Mouse (Mus musculus) CD4-positive helper T cell, adult 2 months (primary cell): ENCODE measurements around the gene Pcgf2.

Source experiments
- DNase-seq: peaks from one replicate; pipeline ENCODE4 v3.0.0-alpha.2; 2012; ENCODE audit warnings: low read depth, missing footprints, low spot score

Pcgf2 gene

DNA sequence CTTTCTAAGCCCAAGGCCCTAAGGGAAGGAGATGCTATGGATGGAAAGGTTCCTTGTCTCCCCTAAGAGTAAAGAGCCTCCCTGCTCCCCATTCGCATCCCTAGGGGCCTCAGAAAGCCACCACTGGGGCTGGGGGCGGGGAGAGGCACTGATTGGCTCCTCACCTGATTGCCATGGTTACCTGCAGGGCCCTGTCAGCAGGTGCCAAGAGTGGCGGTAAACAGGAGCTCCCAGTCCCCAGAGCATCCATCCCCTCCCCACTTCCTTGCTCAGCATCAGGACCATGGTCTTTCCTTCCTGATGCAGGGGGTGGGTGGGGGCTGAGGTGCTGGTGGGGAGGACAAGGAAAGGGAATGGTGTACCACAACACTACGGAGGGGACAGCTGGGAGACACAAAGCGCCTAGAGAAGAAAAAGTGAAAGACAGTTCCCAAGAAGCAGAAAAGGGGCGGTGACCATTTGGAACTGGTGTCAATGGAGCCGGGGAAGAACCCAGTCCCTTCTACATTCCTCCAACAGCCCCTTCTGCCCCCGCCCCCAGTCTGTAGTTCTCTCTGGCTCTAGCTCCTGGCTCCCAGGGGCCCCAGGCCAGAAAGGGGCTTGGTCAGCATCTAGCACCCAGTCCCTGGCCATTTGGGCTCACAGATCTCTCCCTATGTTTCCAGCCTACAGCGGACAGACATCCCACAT, 4.4 kb downstream of the Pcgf2 start:
- DNase-seq, result no peak

DNA sequence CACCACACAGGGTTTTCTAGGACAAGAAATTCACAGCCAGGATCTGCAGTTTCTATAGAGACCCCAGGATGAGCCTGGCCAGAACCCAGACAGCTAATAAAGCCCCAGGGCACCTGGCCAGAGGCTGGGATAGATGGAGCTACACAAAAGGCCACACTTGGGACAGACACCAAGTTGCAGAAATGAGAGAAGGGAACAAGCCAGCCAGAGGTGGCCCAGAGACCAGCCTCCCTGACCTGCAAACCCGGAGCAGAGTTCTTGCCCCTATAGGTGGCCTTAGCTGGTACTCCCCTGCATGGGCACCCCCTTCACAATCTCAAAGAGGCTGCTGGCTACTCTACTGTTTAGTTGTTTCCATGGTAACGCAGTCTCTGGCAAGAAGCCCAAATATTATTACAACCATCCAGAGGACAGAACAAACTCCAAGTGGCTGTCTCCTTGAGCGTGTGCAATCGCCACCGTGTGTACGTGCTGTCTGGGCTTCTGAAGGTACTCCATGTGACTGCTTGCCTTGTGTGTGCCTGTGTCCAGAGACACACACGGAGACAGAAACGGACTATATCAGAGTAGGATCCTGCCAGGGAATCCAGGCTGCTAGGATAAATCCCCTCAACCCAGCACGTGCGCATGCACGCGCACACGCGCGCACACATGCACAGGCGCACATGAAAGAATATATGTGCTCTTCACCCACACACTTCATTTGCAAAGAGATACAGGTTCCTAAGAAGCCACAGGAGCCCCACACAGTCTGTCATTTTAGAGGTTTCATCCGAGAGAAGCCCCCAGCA, 5.2 kb downstream of the Pcgf2 start:
- no peak for DNase-seq

DNA sequence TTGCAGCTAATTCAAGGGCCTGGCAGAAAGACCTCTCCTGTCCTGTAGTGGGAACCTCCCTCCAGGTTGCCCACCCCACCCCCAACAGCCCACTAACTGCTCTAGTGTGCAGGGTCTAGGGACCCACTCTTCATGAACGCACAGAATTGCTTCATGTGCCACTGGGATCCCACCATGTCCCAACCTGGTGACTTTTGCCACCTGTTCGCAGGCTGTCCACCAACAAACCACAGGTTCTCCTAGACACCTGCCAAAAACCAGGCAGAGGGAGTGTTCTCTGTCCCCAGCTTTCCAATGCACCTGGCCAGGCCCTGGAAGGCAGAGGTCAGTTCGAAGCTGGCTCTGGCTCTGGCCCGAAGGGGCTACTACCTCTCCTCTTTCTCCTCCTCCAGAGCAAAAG, 5.9 kb downstream of the Pcgf2 start:
- DNase-seq, result no peak

DNA sequence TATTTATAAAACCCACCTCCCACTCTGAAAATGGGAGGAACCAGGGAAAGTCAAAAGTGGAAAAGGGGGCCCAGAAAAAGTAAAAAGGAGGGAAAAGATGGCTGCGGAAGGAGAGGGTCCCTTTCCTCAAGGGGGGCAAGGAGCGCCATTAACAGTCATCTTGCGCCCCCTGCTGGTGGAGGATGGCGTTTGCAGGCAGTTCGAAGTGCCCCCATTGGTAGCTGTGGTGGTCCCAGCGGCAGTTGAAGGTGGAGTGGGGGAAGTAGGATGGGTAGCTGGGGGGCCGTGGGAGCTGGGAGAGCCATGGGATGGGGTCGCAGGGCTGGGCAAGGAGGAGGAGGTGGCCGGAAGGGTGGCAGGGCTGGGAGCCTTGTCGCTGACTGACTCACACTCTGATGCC, 10.4 kb downstream of the Pcgf2 start:
- peak; percentile 56 for DNase-seq

DNA sequence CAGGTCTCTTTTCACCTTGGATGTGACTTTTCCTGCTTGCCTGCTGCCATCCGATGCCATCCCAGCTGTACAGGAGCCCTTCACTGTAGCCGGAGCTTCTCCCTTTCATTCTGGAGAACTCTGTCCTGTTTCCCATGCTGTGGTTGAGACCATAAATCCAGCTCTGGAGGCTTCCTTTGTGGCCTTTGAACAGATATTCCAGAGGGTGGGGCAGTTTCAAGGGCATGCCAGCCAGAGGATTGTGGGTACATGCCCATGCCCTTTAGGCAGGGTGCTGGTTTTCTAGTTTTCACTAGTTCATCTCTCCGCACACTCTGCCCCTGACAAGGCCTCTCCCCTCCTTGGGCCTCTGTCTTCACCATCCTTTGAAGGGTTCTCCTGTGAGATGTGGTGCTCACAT, 13.2 kb downstream of the Pcgf2 start:
- DNase-seq, result no peak

DNA sequence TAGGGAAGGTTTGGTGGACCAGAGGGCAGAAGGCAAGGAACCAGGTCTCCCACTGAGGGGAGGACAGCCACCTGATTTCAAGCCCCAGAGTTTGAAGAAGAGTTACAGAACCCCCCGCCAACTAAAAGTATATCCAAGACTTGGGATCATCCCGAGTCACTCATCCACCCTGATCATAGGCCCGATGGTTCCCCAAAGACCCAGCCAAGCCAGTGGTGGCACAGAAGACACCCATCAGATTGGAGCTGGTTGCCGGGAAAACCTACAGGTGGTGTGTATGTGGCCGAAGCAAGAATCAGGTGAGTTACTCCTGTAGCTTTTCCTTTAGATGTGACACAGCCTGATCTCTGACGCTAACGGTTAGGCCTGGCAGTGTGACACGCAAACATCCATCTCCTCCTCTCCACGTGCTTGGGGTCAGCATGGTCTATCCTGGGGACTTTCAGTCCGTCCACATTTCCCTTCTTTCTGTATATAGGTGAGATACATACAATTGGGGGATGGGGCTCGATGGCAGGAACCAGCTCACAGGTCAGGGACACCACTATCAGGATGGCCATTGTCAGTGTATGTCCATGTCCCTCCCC, 13.9 kb downstream of the Pcgf2 start:
- DNase-seq, result no peak

DNA sequence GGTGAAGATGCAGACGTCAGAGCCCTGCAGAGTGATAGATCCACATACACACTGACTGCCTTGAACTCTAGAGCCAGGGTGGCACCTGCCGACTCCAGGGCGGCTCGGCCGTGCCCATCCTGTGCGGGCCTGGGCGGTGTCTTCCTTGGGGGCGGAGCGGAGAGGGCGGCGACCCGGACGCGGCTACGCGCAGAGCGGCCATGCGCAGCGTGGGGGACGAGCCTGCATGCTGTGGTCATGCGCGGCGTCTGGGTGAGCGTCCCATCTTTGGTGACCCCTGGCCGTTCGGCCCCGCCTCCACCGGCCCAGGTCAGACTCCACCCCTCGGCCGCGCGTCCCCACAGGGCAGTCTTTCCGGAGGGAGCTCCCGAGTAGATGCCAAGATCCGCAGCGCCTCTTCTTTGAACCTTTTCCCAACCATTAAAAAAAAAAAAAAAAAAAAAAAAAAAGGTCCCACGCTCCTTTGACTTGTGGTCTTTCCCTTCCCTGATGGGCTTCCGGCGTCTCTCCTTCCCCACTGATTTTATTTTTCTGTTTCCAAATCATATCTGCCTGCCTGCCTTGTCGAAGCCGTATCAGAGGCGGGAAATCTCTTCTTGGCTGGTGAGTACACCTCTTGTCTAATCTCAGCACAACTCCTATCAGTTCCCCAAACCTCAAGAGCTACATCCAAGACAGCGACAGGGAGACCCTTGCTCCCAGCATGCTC, 14.5 kb downstream of the Pcgf2 start, which contains the start of gene Cisd3:
Gene Cisd3 (plus strand): TSS at position 214 of the 709 bp plus-strand sequence.
- peak; percentile 89 for DNase-seq

DNA sequence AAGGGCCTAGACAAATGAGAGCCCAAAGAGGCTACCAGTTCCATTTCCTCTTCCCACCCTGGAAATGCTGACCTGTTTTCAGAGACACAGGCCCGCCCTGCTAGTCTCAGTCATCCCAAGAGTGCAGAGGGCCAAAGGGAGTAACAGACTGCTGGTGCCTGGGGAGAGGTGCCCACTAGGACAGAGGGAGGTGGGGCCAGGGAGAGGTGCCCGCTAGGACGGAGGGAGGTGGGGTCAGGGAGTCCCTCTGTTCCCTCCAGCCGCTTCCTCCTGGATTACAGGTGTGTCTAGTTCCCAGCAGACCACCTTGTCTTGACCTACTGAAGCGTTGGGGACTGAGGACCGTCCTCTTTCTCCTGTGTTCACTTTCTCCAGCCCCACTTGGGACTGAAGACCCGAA, 15.5 kb downstream of the Pcgf2 start:
- no peak for DNase-seq

DNA sequence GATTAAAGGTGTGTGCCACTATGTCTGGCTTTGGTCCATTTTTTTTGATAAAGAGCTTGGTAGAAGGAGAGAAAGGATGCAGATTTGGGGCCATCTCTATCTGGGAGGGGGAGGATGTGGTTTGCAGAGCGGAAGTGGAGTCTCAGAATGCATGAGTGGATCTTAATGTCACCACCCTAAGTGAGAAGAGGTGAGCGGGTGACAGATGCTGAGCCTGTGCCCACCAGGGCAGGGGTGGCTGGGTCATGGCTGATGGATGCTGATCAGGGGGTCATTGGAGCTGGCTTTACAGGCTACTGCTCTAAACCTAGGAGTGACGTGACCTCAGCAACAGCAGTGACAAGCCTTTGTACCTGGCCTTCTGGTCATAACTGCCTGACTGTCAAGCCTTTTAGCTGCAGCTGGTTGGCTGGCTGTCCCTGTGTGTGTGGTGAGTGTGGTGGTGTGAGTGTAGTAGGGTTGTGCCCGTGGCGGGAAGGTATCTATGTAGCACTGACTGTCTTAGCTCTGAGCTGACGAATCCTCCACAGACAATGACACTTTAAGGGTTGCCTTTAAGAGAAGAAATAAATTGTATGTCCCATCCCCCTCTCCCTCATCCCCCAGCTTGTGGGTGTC, 16.1 kb downstream of the Pcgf2 start:
- peak; percentile 89 for DNase-seq

DNA sequence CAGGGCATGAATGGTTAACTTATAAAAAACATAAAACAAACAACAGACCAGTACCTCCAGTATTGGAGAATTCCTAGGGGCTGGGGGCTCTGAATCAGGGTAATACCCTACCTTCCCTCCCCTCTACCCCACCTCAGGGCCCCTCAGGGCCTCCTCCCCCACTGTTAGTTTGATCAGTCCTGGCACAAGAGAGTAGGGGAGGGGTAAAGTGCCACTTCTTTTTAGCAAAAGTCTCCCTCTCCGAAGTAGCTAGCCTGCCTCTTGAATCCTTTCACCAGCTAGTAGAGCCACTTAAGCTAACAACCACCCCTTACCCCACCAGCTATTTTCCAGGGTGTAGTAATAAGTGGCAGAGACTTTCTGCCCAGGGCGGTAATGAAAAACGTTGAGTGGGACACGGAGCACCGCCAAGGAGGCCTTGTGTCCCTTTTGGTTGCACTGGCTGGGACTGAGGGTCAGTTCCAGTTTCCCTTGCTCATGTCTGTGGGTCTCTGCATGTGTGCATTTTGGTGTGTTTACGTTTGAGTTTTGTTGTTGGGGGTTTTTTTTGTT, 17.7 kb downstream of the Pcgf2 start:
- no peak for DNase-seq

DNA sequence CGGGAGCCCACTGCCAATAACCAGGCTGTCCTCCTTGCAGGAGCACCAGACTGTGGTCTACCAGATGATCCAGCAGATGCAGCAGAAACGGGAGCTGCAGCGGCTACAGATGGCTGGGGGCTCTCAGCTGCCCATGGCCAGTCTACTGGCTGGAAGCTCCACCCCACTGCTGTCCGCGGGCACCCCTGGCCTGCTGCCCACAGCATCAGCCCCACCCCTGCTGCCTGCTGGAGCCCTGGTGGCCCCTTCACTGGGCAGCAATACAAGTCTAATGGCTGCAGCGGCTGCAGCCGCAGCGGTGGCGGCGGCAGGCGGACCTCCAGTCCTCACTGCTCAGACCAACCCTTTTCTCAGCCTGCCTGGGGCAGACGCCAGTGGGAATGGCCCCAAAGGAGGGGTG, 19.9 kb downstream of the Pcgf2 start:
- no peak for DNase-seq

DNA sequence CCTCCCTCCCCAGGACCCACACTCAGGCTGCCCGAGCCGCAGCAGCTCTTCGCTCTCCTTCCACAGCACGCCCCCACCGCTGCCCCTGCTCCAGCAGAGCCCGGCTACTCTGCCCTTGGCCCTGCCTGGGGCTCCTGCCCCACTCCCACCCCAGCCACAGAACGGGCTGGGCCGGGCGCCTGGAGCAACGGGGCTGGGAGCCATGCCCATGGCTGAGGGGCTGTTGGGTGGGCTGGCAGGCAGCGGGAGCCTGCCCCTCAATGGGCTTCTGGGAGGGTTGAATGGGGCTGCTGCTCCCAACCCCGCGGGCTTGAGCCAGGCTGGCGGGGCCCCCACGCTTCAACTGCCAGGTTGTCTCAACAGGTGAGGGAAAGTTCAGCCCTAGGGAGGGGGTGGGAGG, 22.0 kb downstream of the Pcgf2 start:
- DNase-seq, result no peak

DNA sequence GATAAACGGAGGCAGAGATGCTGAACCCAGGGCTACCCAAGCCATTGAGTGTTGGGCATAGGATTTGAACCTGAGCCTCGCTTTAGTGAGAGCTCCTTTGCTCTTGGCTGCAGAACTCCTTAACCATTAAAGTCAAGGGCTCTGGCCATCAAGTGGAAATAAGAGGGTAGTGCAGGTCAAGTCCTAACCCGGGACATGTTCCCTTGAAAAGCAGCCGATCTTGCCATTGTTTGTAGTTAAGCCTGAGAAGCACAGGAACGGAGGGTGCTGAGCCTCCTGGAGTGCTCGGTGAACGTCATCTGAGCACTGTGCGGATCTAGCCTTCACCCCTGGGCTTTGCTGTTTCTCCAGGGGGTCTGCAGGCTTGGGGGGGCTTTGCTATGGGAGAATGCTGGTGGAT, 22.5 kb downstream of the Pcgf2 start:
- DNase-seq, result no peak

DNA sequence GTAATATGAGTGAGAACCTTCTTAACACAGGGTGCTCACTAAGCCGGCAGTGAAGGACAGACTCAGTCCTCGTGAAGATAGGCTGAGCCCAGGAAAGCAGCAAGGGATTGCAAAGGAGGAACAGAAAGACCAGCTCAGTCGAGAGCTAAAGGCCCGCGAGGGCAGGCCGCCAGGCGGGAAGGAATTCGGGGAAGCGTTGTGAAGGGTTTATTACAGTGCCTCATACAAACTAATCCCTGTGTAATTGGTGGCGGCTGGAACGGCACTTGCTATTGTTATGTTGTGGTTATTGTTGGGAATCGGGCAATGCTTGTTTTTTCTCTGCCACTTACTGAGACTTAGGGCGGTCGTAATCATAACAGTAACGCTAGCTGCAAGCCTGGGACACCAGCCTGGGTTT, 22.9 kb downstream of the Pcgf2 start:
- no peak for DNase-seq

DNA sequence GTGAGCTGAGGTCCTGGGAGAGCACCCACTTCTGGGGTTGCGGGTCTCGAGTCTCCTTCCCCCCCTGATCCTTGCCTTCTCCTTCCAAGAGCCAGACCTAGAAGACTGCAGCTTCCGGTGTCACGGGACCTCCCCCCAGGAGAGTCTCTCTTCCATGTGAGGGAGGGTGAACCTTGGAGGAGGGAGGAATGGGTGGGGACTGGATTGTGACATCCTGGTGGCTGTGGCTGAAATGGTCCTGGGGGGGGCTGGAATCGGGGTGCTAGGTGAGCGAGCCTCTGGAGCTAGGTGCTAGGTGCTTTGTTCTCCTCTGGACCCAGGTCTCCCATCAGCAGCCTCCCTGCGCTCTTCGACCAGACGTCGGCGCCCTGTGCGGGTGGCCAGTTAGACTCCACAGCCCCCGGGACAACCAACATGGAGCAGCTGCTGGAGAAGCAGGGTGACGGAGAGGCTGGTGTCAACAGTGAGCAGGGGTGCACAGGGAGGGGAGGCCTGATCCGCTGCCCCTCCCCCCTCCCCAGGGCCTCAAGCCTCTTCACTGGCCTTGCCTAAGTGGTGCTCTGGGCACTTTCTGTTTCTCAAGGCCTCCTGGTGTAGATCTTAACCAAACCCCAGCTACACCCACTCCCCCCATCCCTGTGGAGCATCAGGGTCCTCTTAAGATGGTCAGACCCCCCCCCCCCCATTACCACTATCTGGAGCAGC, 24.1 kb downstream of the Pcgf2 start:
- no peak for DNase-seq

DNA sequence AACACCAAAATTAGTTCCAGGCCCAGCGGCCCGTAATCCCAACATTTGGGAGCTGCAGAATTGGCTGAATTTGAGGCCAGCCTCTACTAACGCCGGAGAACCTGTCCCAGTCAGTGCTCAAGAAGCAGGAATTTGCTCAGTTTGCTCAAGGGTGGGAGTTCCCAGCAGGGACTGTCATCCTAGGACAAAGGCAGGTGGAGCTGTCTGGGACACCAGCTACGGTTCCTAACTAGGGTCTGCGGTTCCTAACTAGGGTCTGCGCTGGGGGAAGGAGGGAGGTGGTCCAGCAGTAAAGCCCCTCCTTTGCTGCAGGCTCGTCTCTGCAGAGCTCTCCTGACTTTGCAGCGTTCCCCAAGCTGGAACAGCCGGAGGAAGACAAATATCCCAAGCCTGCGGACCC, 27.1 kb downstream of the Pcgf2 start:
- DNase-seq, result no peak

DNA sequence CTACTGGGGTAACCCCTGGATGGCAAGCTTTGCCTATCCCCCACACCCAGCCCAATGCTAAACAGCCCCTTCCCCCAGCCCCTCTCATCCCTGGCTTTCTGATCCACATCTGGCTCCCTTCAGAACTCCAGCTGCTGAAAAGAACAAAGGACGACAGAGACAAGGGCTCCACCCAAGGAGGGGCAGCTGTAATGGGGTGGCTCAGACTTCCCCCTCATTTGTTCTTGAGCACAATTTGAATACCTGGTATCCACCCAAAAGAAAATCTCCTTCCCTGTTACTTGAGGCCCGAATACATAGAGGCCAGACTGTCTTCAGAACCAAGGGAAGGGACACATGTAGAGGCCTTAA, 29.1 kb downstream of the Pcgf2 start:
- DNase-seq, result no peak

DNA sequence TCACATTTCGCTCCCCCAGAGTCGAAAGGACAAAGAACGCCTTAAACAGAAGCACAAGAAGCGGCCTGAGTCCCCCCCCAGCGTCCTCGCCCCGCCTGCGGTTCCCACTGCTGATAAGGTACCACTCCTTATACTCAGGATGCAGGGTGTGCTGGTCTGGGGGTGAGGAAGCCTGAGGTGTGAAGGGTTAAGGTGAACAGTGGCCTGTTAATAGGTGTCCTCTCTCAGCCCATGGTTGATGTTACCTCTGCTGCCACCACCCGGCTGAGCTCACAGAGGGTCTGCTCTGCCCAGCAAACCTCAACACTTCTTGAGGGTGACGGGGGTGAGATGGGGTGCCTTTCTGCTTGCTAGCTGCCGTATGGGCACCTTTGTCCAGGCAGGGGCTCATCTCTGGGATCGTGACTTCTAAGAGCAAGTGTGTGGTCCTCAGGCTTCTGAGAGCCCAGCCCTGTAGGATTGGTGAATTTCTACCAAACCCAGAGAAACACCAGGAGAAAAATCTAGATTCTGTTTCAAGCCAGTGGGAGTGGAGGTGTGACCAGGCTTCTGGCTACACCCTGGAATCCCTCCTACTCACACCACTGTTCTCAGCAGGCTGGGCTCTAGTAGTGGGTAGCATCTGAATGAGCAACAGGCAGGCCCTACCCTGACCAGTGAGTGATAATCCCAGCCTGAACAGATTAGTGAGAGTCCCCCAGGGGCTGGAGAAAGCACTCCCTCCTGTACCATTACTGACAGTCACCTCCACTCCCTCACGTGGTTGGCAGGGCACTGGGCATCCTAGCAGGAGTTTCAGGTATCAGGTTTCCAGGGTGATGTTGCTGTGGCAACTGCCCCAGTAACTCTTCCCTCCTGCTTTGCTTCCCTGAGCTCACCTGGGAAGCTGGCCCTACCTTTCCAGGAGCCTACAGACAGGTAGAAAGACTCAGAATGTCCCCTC, 29.8 kb downstream of the Pcgf2 start:
- DNase-seq, result no peak

DNA sequence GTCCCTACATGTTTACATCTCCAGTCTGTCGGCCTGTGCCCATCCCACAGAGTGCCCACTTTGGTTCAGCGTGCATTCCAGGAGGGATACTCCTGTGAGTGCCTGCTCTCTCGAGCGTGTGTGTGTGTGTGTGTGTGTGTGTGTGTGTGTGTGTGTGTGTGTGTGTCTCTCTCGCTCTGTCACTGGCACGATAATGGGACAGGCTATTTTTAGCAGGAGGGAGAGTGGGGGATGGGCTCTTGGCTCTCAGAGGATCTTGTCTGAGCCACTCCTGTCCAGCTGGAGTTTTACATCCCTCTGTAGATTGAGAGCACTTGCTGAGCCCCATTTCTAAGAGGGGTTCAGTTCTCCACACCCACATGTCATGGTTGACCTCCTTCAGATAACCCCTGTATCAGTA, 30.5 kb downstream of the Pcgf2 start:
- DNase-seq, result no peak

DNA sequence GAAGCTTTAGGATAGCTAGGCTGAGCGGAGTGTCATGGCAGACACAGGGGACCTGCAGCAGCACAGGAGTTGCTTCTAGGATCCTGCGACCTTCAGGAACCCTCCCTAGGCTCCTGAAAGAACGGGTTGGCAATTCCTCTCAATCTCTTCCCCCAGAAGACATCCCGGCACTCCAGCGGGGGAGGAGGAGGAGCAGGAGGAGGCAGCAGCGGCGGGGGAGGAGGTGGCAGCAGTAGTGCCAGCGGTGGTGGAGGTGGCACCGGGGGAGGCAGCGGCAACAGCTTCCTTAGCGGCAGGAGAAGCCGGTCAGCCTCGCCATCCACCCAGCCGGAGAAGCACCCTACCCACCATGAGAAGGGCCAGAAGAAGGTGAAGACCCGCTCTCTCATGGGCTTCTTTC, 31.0 kb downstream of the Pcgf2 start:
- no peak for DNase-seq
